Mouse (Mus musculus) embryo, embryonic 10 days (tissue): ENCODE data around the gene Mcm9.
A peak's percentile ranks its signal among the peaks of the same experiment; 100 is the strongest.
"Not testable (repeated sequence)": the region's sequence is repeated elsewhere in the genome, so short reads cannot be mapped to it uniquely, and the experiment has no call there.

Experiments
- DNase-seq: peaks from one replicate; pipeline ENCODE4 v3.0.0-alpha.2; 2015; ENCODE audit warnings: low spot score

Mcm9 gene

DNA sequence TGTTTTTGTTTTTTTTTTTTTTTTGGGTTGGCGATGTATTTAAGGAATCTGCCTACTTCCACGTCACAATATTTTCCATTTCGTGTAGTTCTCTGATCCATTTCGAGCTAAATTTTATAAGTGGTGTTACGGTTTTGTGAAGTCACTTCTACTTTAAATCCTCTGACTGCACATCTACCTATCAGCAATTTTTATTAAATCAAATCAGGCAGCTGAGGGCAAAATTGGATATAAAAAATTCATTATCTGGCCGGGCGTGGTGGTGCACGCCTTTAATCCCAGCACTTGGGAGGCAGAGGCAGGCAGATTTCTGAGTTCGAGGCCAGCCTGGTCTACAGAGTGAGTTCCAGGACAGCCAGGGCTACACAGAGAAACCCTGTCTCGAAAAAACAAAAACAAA, at the start of gene Mcm9:
TSS of gene Mcm9 (minus strand) at position 101 of the 400 bp plus-strand sequence.
- not testable (repeated sequence) for DNase-seq

DNA sequence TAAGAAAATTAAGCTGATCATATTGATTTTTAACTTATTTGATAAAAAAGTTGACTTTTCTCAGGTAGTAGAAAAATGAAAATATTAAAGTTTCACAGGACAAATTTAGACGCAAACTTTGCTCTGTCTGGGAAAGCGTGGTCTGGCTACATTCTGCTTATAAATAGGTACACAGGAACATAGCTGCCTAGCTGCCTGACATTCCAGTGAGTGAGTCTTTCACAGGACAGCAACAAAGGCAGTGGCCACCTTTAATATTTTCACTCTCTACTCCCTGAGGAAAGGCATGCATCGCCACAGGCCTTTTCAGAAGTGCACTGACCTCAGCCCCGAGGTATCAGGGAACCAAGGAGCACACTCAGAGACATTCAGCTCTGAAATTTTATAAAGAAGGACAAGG, 31.5 kb upstream of the Mcm9 start:
- DNase-seq: no peak

GRCm38 (mm10) chr10:53654239-53654638, 24.0 kb upstream of the Mcm9 start:
- DNase-seq: not testable (repeated sequence)

DNA sequence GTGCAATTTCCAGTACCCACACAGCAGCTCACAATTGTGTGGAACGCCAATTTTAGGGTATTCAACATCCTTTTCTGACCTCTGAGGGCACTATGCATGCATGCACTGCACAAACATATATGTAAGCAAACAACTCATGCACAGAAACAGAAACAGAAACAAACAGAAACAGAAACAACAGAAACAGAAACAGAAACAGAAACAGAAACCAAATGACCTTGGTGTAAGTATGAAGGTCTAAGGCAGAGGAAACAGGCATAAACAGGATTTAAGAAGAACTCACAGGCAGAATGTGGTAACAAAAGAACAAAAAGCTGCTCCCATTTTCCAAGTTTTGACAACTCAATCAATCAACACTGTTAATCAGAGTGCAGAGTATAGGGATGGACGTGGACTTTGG, 20.4 kb upstream of the Mcm9 start:
- DNase-seq: no peak

GRCm38 (mm10) chr10:53641507-53641906, 11.3 kb upstream of the Mcm9 start:
- DNase-seq: peak; percentile 64

DNA sequence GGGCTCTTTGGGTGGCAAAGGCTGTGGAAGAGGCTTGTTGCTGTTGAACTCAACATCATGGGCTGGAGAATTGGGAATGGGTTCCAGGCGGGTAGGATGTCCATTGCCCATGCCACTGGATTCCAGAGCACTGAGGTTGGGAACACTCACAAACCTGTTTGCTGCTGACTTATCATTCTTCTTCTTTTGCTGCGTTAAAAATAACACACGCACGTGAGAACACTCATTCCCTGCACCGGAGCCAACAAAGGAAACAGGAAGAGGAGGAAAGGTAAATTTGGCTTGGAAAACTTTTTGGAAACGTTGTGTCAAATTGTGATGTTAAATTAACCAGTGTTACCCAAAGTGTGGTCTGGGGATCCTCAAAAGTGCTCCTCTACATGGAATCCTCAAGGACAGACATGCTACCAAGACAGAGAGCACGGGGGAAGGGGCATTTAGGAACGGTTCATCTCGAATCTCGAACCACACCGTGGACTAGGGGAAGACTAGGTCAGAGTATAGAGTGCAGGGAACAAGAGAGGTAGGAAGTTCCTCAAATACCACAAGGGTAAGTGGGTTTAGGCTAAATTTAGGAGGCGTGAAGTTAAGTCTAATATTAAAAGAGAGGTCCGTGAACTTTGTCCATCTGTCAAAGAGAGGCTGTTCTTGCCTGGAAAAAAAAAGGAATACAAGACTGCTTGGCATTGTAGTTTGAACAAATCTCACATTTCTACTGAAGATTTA, 5.2 kb upstream of the Mcm9 start:
- DNase-seq: no peak

GRCm38 (mm10) chr10:53634160-53634559, 3.9 kb upstream of the Mcm9 start:
- DNase-seq: no peak

DNA sequence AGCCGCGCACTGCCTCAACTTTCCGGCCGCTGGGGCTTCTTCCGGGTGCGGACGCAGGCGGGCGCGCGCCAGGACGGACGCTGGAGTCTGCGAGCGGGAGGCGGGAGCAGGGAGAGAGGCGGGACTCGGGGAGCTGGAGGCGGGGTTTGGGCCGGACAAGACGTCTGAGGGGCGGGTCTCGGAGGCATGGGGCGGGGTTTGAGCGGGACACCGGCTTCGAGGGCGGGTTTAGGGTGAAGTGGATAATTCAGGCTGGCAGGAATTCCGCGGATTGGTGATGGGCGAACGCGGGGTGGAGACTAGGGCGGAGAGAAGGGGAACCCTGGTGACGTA, 355 bp downstream of the Mcm9 start:
- DNase-seq: peak; percentile 97

- DNase-seq: peak; percentile 95
Observed at GRCm38 (mm10) chr10:53629247-53629917, 857 bp downstream of the Mcm9 start.

- DNase-seq: no peak
Observed at GRCm38 (mm10) chr10:53615850-53616616, 14.2 kb downstream of the Mcm9 start.

GRCm38 (mm10) chr10:53613955-53614354, 16.3 kb downstream of the Mcm9 start:
- DNase-seq: no peak

DNA sequence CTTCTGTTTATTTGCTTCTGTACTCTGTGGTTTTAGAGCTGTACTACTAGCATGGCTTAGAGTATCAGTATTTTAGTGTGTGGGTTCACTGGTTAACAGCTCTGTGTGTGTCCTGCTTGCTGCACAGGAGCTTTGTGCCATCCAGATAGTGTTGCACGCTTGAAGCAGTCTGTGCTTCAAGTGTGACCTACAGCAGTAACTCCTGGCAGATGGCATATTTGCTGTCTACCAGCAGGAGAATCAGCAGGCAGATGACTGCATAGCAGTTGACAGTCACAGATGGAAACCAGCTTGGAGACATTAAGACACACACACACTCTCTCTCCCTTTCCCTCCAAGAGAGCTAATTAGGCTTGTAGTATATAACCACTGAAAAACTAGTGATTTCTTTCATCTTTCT, 18.1 kb downstream of the Mcm9 start:
- DNase-seq: no peak

- no peak for DNase-seq
Observed at GRCm38 (mm10) chr10:53608274-53608673, 22.0 kb downstream of the Mcm9 start.

GRCm38 (mm10) chr10:53605328-53605727, 24.9 kb downstream of the Mcm9 start:
- DNase-seq: no peak

DNA sequence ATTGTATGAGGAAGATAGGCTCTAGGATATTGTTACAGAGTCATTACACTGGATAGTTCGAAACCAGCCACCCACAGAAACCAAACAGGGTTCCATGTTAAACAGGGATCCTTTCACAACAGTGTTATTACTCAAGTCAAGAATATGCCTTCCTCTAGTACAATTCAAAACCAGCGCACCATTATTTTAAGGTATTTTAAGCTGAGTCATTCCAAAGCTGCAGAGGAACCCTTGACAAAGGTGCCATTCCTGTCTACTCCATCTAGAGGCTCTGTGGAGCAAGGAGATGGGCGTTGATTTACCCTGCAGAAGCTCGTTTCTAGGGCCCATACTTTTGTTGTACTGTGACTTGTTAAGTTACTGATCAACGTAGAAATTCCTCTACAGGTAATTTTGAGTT, 31.4 kb downstream of the Mcm9 start:
- DNase-seq: peak; percentile 36

DNA sequence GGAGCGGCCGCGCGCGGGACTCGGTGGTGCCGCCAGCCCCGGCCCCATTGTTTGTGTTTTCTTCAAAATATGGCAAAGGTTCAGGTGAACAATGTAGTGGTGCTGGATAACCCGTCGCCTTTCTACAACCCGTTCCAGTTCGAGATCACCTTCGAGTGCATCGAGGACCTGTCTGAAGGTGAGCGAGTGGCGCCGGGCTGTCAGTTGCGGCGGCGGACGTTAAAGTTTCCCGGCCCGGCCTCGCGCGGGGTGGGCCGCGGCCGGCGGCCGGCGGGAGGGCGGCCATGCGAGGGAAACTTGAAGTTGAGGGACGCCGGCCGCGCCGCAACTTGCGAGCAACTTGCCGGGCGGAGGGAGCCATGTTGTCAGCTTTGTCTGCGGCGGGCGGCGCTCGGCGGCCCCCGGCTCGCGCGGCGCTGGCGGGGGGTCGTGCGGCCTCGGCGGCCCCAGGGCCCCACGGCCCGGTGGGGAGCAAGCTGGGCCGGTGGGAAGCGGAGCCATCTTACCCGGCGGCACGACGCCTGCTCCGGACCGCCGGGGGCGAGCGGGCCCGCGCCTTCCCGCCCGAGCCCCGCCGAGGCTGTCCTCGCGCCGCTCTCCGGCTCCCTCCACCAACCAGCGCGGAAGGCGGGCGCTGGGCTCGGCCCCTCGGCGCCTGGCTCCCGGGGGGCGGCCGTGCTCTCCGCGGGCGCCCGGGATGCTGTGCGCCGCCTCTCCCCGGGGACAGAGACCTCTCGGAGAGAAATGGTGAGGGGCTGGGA, 32.9 kb downstream of the Mcm9 start:
- peak; percentile 13 for DNase-seq

GRCm38 (mm10) chr10:53596677-53597120, 33.5 kb downstream of the Mcm9 start, which contains the start of gene Asf1a:
TSS of gene Asf1a (plus strand) at chr10:53596757.
- DNase-seq: peak; percentile 96

- DNase-seq: no peak
Observed at GRCm38 (mm10) chr10:53595744-53596676, 34.2 kb downstream of the Mcm9 start.

- DNase-seq: no peak
Observed at GRCm38 (mm10) chr10:53585777-53586176, 44.5 kb downstream of the Mcm9 start.

DNA sequence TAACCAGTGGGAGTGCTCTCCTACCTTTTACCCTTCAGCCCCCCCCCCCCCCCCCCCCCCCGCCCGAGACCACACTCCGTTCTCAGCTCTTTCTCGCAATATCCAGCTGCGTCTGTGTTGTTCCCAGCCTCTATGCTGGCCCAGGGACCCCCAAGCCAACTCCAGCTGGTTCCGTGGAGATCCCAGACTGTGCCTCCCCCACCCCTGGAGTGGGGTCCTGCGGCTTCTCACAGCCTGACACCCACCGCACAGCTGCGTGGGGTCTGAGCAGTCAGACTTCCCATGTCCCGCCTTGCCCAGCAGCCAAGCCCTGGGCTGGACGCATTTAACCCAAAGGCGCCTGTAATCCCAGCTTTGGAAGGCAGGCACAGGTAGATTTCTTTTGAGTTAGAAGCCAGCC, 49.2 kb downstream of the Mcm9 start:
- DNase-seq: no peak

GRCm38 (mm10) chr10:53580621-53581081, 49.6 kb downstream of the Mcm9 start:
- DNase-seq: peak; percentile 57
